Mouse (Mus musculus): ENCODE results near the gene Psat1.
A peak's percentile ranks its signal among the peaks of the same experiment; 100 is the strongest.

Gene Psat1

GRCm38 (mm10) chr19:15947237-15947636, at the start of gene Psat1:
Gene Psat1, minus strand, starts transcription at chr19:15947337.
- no peak for DNase-seq

GRCm38 (mm10) chr19:15990102-15990501, 43.0 kb upstream of the Psat1 start:
- no peak for DNase-seq

- no peak for DNase-seq
Observed at GRCm38 (mm10) chr19:15985172-15985713, 38.1 kb upstream of the Psat1 start.

GRCm38 (mm10) chr19:15984449-15985171, 37.5 kb upstream of the Psat1 start, which contains the start of gene Cep78:
Gene Cep78, minus strand, starts transcription at chr19:15984989.
- DNase-seq, result peak; percentile 84 to 92

- DNase-seq, result no peak
Observed at GRCm38 (mm10) chr19:15983739-15984344, 36.7 kb upstream of the Psat1 start.

- no peak for DNase-seq
Observed at GRCm38 (mm10) chr19:15982926-15983738, 36.0 kb upstream of the Psat1 start.

- peak; percentile 23 to 63 for DNase-seq
Observed at GRCm38 (mm10) chr19:15981861-15982260, 34.7 kb upstream of the Psat1 start.

GRCm38 (mm10) chr19:15973365-15973764, 26.2 kb upstream of the Psat1 start:
- DNase-seq, result no peak

GRCm38 (mm10) chr19:15965082-15965481, 17.9 kb upstream of the Psat1 start:
- DNase-seq, result peak in 1 of 2 experiments; percentile 25

GRCm38 (mm10) chr19:15964533-15964932, 17.4 kb upstream of the Psat1 start:
- peak; percentile 22 to 32 for DNase-seq

- DNase-seq, result no peak
Observed at GRCm38 (mm10) chr19:15963011-15963695, 16.0 kb upstream of the Psat1 start.

- DNase-seq, result no peak
Observed at GRCm38 (mm10) chr19:15962313-15962712, 15.2 kb upstream of the Psat1 start.

- DNase-seq, result no peak
Observed at GRCm38 (mm10) chr19:15950225-15950624, 3.1 kb upstream of the Psat1 start.

- no peak for DNase-seq
Observed at GRCm38 (mm10) chr19:15948867-15949266, 1.7 kb upstream of the Psat1 start.

- DNase-seq, result no peak
Observed at GRCm38 (mm10) chr19:15948426-15948825, 1.3 kb upstream of the Psat1 start.

- DNase-seq, result no peak
Observed at GRCm38 (mm10) chr19:15946663-15947062, 474 bp downstream of the Psat1 start.

- DNase-seq, result no peak
Observed at GRCm38 (mm10) chr19:15943117-15943423, 4.1 kb downstream of the Psat1 start.

- no peak for DNase-seq
Observed at GRCm38 (mm10) chr19:15942421-15943116, 4.6 kb downstream of the Psat1 start.

GRCm38 (mm10) chr19:15941399-15941798, 5.7 kb downstream of the Psat1 start:
- no peak for DNase-seq

GRCm38 (mm10) chr19:15925719-15926045, 21.5 kb downstream of the Psat1 start:
- peak in 1 of 2 experiments; percentile 7 for DNase-seq

GRCm38 (mm10) chr19:15924866-15925718, 22.0 kb downstream of the Psat1 start:
- DNase-seq, result peak; percentile 70 to 72

Measured in spleen, adult 18-20 months (tissue).